Mouse (Mus musculus) midbrain, postnatal 0 days (tissue): ENCODE results near the gene Lin7b. TPM values are rescaled to one million over a fixed set of nuclear protein-coding genes. Genes with fewer than 3 reads are reported as not detected.

ENCODE experiments used
- ATAC-seq: fragments of 200-750 bp; cut with Nextera tagmentation; 2 replicates; pipeline ENCODE4 v1.8.0; 2017; ENCODE audit warnings: moderate number of reproducible peaks, mild to moderate bottlenecking, moderate TSS enrichment, moderate library complexity; ENCODE audit not compliant: low FRiP score
- DNase-seq: peaks from one replicate; pipeline ENCODE4 v3.0.0-alpha.2; 2015; ENCODE audit warnings: low spot score
- H3K27ac ChIP-seq: fragments of 300-500 bp; sonication (generic); 2 replicates; pipeline ENCODE4 v1.5.1; 2014; ENCODE audit warnings: low read depth, mild to moderate bottlenecking, low read length, mixed read lengths
- H3K27me3 ChIP-seq: fragments of 300-500 bp; sonication (generic); 2 replicates; pipeline ENCODE4 v1.6.1; 2014; ENCODE audit warnings: low read length, control low read depth, mixed read lengths; ENCODE audit not compliant: insufficient read depth
- H3K36me3 ChIP-seq: fragments of 300-500 bp; sonication (generic); 2 replicates; pipeline ENCODE4 v1.6.1; 2014; ENCODE audit warnings: low read length, control low read depth, mixed read lengths; ENCODE audit not compliant: insufficient read depth
- H3K4me1 ChIP-seq: fragments of 300-500 bp; sonication (generic); 2 replicates; pipeline ENCODE4 v1.6.1; 2014; ENCODE audit warnings: mild to moderate bottlenecking, control low read depth, antibody characterized with exemption, low read length, mixed read lengths; ENCODE audit not compliant: insufficient read depth
- H3K4me2 ChIP-seq: fragments of 300-500 bp; sonication (generic); 2 replicates; pipeline ENCODE4 v1.6.1; 2014; ENCODE audit warnings: low read depth, mild to moderate bottlenecking, low read length, mixed read lengths; ENCODE audit not compliant: poor library complexity, severe bottlenecking
- H3K4me3 ChIP-seq: fragments of 300-500 bp; sonication (generic); 2 replicates; pipeline ENCODE4 v1.5.1; 2014; ENCODE audit warnings: low read depth, mild to moderate bottlenecking, low read length, moderate library complexity
- H3K9ac ChIP-seq: fragments of 300-500 bp; sonication (generic); replicated peaks from 2 replicates; pipeline ENCODE4 v1.6.1; 2014; ENCODE audit warnings: mild to moderate bottlenecking, low read length, moderate library complexity, mixed read lengths; ENCODE audit not compliant: poor library complexity, severe bottlenecking
- H3K9me3 ChIP-seq: fragments of 300-500 bp; sonication (generic); 2 replicates; pipeline ENCODE4 v1.6.1; 2016; ENCODE audit warnings: low read length, control low read depth
- CTCF ChIP-seq: IDR thresholded peaks from 2 replicates; pipeline ENCODE4 v1.5.1; 2016; ENCODE audit warnings: antibody characterized with exemption, mild to moderate bottlenecking
- WGBS: fragments of 180-500 bp; shearing (Covaris S2); extraction: QIAGEN DNeasy Blood & Tissue Kit; methylation state at CpG from one replicate; pipeline ENCODE4 v1.1.7; 2014; 5-methylcytosine and 5-hydroxymethylcytosine counted together
- polyA plus RNA-seq: library from polyadenylated mRNA; unstranded; fragments of >200 nt; fragmentation: Nextera tagmentation; extraction: Ambion mirVana; gene quantifications from 2 replicates; pipeline ENCODE4 v1.2.1, GENCODE M21; 2015
- total RNA-seq: library from RNA; depleted of rRNA; stranded (reverse); fragments of >200 nt; gene quantifications from 2 replicates; pipeline ENCODE4 v1.2.3, GENCODE M21; 2014

Gene Lin7b
- total and polyA plus RNA-seq, 2 experiments from 2014 or later: 59.9 to 68.6 TPM

DNA sequence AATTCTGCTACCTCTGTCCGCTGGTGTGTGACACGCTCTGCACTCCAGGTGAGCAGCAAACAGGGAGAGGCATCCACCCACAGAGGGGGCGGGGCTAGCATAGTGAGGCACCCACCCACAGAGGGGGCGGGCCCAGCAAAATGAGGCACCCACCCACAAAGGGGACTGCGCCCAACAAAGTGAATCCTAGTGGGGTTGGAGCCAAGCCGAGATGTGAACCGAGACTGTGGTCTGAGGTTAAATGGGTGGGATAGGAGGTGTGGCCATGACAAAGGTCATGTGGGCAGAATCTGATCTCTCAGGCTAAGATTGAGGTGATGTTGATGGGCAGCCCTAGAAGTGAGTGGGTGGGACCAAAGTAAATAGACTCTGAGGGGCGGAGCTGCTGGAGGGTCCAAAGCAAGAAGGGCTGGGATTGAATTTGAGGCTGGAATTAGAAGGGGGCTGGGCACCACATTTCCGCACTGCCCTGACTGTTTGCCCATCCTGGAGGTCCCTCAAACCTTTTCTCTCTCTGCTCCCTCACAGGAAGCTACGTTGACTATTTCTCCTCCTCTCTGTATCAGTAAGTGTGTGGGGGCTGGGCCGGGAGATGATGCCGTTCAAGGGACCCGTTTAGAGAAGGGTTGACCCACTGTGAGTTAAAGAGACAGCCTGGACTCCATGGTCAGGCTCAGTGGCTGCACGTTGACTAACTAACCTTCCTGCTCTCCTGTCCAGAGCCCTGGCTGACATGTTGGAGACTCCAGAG is 32.0 kb downstream of the Lin7b start:
- Histone ChIP-seq H3K27me3 (no peaks in the 10 kb centered on the region), H3K27ac (no peak overlapping the region), H3K4me1 (peaks cover 4% of the 10 kb centered on the region; the same call in 1 of the 2 replicates), H3K4me3 (no peak overlapping the region), H3K4me2 (0 out of 2 replicates have a peak overlapping the region, but pooled peaks have one; percentile 54), H3K9ac (no peak overlapping the region), H3K36me3 (peaks cover 17% of the 10 kb centered on the region; the same call in 1 of the 2 replicates), H3K9me3 (no peaks in the 10 kb centered on the region)
- no peak for TF ChIP-seq CTCF
- no peak for DNase-seq
- no peak for ATAC-seq
- 9% methylated on average over 14 of the region's 14 CpGs for WGBS

- no peak for TF ChIP-seq CTCF
- Histone ChIP-seq H3K9me3 (no peaks in the 10 kb centered on the region), H3K27ac (no peak overlapping the region), H3K4me3 (no peak overlapping the region), H3K9ac (no peak overlapping the region), H3K4me1 (peaks cover 4% of the 10 kb centered on the region; the same call in 1 of the 2 replicates), H3K36me3 (peaks cover 11% of the 10 kb centered on the region; the same call in 1 of the 2 replicates), H3K4me2 (no peak overlapping the region), H3K27me3 (no peaks in the 10 kb centered on the region)
- ATAC-seq (no peak), DNase-seq (no peak)
- 32% methylated on average over 4 of the region's 4 CpGs for WGBS
Measured at GRCm38 (mm10) chr7:45337469-45337868, 32.9 kb downstream of the Lin7b start.

- DNase-seq (no peak), ATAC-seq (no peak)
- Histone ChIP-seq H3K9me3 (no peaks in the 10 kb centered on the region), H3K4me1 (peaks cover 4% of the 10 kb centered on the region; the same call in 1 of the 2 replicates), H3K36me3 (peaks cover 8% of the 10 kb centered on the region; the same call in 1 of the 2 replicates), H3K4me2 (no peak overlapping the region), H3K9ac (no peak overlapping the region), H3K27ac (no peak overlapping the region), H3K4me3 (no peak overlapping the region), H3K27me3 (no peaks in the 10 kb centered on the region)
- no peak for TF ChIP-seq CTCF
- 89% methylated on average over 4 of the region's 4 CpGs for WGBS
Measured at GRCm38 (mm10) chr7:45336319-45336718, 34.1 kb downstream of the Lin7b start.

DNA sequence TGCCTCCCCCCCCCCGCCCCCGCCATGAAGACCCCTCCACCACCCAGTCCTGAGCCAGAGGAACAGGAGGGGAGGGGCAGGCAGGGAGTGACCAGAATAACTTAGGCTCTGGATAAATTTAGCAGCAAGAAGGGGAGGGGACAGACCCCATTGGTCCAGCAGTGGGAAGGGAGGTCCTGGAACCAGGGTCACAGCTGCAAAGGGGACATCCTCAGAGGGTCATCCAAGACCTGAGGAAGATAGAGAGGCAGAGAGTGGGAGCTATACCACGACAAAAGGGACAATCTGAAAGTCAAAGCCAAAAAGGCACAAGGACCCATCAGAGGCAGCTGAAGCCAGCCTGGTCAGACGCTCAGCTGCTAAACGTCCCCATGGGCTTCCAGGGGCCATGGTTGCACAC is 35.3 kb downstream of the Lin7b start, which contains the start of gene Hrc:
TSS of gene Hrc (plus strand) at position 235 of the 400 bp plus-strand sequence.
- no peak within 1 kb of the TSS for H3K9ac ChIP-seq
- H3K4me2 ChIP-seq: peak within 1 kb of the TSS; percentile 91; the same call in 1 of the 2 replicates
- peaks cover 4% of the 10 kb centered on the region; the same call in 1 of the 2 replicates for H3K4me1 ChIP-seq
- no peak for ATAC-seq
- no peak for TF ChIP-seq CTCF
- no peaks in the 10 kb centered on the region for H3K27me3 ChIP-seq
- H3K9me3 ChIP-seq: no peaks in the 10 kb centered on the region
- DNase-seq: no peak
- H3K27ac ChIP-seq: no peak within 1 kb of the TSS
- H3K4me3 ChIP-seq: no peak within 1 kb of the TSS
- WGBS: 29% methylated on average over 5 of the region's 5 CpGs
- peaks cover 8% of the 10 kb centered on the region; the same call in 1 of the 2 replicates for H3K36me3 ChIP-seq

- H3K4me2 ChIP-seq: no peak overlapping the region
- 21% methylated on average over 3 of the region's 3 CpGs for WGBS
Measured at GRCm38 (mm10) chr7:45334605-45335004, 35.8 kb downstream of the Lin7b start.

GRCm38 (mm10) chr7:45333431-45333982 is 36.9 kb downstream of the Lin7b start, which contains the start of gene Trpm4:
Gene Trpm4, minus strand, starts transcription at chr7:45333780.
- Histone ChIP-seq H3K9ac (peak within 1 kb of the TSS; percentile 71), H3K4me1 (no peaks in the 10 kb centered on the region), H3K4me2 (peak within 1 kb of the TSS; percentile 91), H3K9me3 (no peaks in the 10 kb centered on the region), H3K36me3 (no peaks in the 10 kb centered on the region), H3K27ac (peak within 1 kb of the TSS; percentile 80), H3K27me3 (no peaks in the 10 kb centered on the region), H3K4me3 (peak within 1 kb of the TSS; percentile 60)
- DNase-seq (peak; percentile 75), ATAC-seq (peak; percentile 68)
- WGBS: 1% methylated on average over 38 of the region's 38 CpGs
- TF ChIP-seq CTCF: no peak

More at GRCm38 (mm10) chr7:45334605-45335004, 35.8 kb downstream of the Lin7b start:
- Histone ChIP-seq H3K27ac (no peak overlapping the region), H3K9me3 (no peaks in the 10 kb centered on the region), H3K9ac (no peak overlapping the region), H3K4me1 (peaks cover 3% of the 10 kb centered on the region; the same call in 1 of the 2 replicates), H3K4me3 (no peak overlapping the region), H3K27me3 (no peaks in the 10 kb centered on the region), H3K36me3 (peaks cover 8% of the 10 kb centered on the region; the same call in 1 of the 2 replicates)
- no peak for DNase-seq
- no peak for ATAC-seq
- no peak for TF ChIP-seq CTCF
